Mouse (Mus musculus) embryonic facial prominence, embryonic 12.5 days (tissue): ENCODE measurements around the gene Fmnl3. TPM values are rescaled to one million over a fixed set of nuclear protein-coding genes. Genes with fewer than 3 reads are reported as not detected.

Source experiments
- polyA plus RNA-seq: library from polyadenylated mRNA; unstranded; fragments of >200 nt; fragmentation: Nextera tagmentation; extraction: Ambion mirVana; gene quantifications from 2 replicates; pipeline ENCODE4 v1.2.1, GENCODE M21; 2016

Fmnl3 gene
- polyA plus RNA-seq, 1 experiment from 2014 or later, result 37.0 TPM

Other genes starting within 250 kb of the Fmnl3 start
- 69.4 and 73.4 TPM in 2 replicates for gene Spats2, start 244.6 kb downstream of the Fmnl3 start, polyA plus RNA-seq
- gene Kcnh3, start 145.6 kb downstream of the Fmnl3 start, polyA plus RNA-seq, result 0.81 and 1.2 TPM in 2 replicates
- 159 and 160 TPM in 2 replicates for gene Mcrs1, start 118.5 kb downstream of the Fmnl3 start, polyA plus RNA-seq
- gene Prpf40b, start 75.4 kb downstream of the Fmnl3 start, polyA plus RNA-seq, result 79.5 and 80.0 TPM in 2 replicates
- gene Fam186b, start 74.6 kb downstream of the Fmnl3 start, polyA plus RNA-seq, result 0.09 and 0.32 TPM in 2 replicates
- gene Tmbim6, start 22.4 kb upstream of the Fmnl3 start, polyA plus RNA-seq, result 256 and 268 TPM in 2 replicates
- gene Nckap5l, start 87.3 kb upstream of the Fmnl3 start, polyA plus RNA-seq, result 11.6 and 12.3 TPM in 2 replicates
- gene Bcdin3d, start 104.2 kb upstream of the Fmnl3 start, polyA plus RNA-seq, result 14.6 and 16.3 TPM in 2 replicates
- 0.36 and 1.0 TPM in 2 replicates for gene Faim2, start 157.7 kb upstream of the Fmnl3 start, polyA plus RNA-seq
- gene Aqp2, start 208.6 kb upstream of the Fmnl3 start, polyA plus RNA-seq, result not detected in 2 replicates
- gene Aqp5, start 220.3 kb upstream of the Fmnl3 start, polyA plus RNA-seq, result 0.33 TPM in 1 of 2 replicates, not detected in the other
- gene Aqp6, start 230.9 kb upstream of the Fmnl3 start, polyA plus RNA-seq, result 0.08 TPM in 1 of 2 replicates, not detected in the other